Mouse (Mus musculus): ENCODE results near the gene Btg1-ps2. TPM values are rescaled to one million over a fixed set of nuclear protein-coding genes. Genes with fewer than 3 reads are reported as not detected.
"Not testable (repeated sequence)": the region's sequence is repeated elsewhere in the genome, so short reads cannot be mapped to it uniquely, and the experiment has no call there.

Btg1-ps2 gene
- not detected in 2 replicates for polyA plus RNA-seq (2015; fragmentation: Nextera tagmentation; extraction: Ambion mirVana)

- not testable (repeated sequence) for ATAC-seq (ENCODE audit: borderline replicate concordance, extremely low read depth, low FRiP score, low TSS enrichment); H3K4me1 ChIP-seq; H3K27me3 ChIP-seq; H3K9ac ChIP-seq; H3K36me3 ChIP-seq; H3K27ac ChIP-seq; H3K4me3 ChIP-seq; H3K9me3 ChIP-seq; H3K4me2 ChIP-seq
These were observed at the start of gene Btg1-ps2 for GRCm38 (mm10) chrX:38043014-38043413. TSS of gene Btg1-ps2 (minus strand) at chrX:38043114.

GRCm38 (mm10) chrX:38085041-38085440, 42.1 kb upstream of the Btg1-ps2 start, which contains the start of gene Rhox11:
TSS of gene Rhox11 (minus strand) at chrX:38085141.
- no peaks in the 10 kb centered on the region for H3K36me3 ChIP-seq
- WGBS = 84% methylated on average over 9 of the region's 9 CpGs
- H3K4me3 ChIP-seq = no peak within 1 kb of the TSS
- H3K9ac ChIP-seq = no peak within 1 kb of the TSS
- no peak for ATAC-seq (ENCODE audit: borderline replicate concordance, extremely low read depth, low FRiP score, low TSS enrichment)
- no peaks in the 10 kb centered on the region for H3K27me3 ChIP-seq
- H3K4me2 ChIP-seq = no peak within 1 kb of the TSS
- H3K4me1 ChIP-seq = no peaks in the 10 kb centered on the region
- H3K27ac ChIP-seq = no peak within 1 kb of the TSS
- H3K9me3 ChIP-seq = no peaks in the 10 kb centered on the region

- no peaks in the 10 kb centered on the region for H3K27me3 ChIP-seq
- no peaks in the 10 kb centered on the region for H3K36me3 ChIP-seq
- H3K4me1 ChIP-seq = no peaks in the 10 kb centered on the region
- no peak for ATAC-seq (ENCODE audit: borderline replicate concordance, extremely low read depth, low FRiP score, low TSS enrichment)
- no peak overlapping the region for H3K4me2 ChIP-seq
- H3K27ac ChIP-seq = no peak overlapping the region
- no peak overlapping the region for H3K4me3 ChIP-seq
- H3K9me3 ChIP-seq = no peaks in the 10 kb centered on the region
- H3K9ac ChIP-seq = no peak overlapping the region
- WGBS = 17% methylated on average over 12 of the region's 12 CpGs
These were observed 41.3 kb upstream of the Btg1-ps2 start for GRCm38 (mm10) chrX:38084226-38084625.

GRCm38 (mm10) chrX:38066175-38066574, 23.3 kb upstream of the Btg1-ps2 start, which contains the start of gene Rhox10:
TSS of gene Rhox10 (plus strand) at chrX:38066475.
- Histone ChIP-seq H3K4me2 (no peak within 1 kb of the TSS), H3K9me3 (no peaks in the 10 kb centered on the region), H3K4me1 (no peaks in the 10 kb centered on the region), H3K9ac (no peak within 1 kb of the TSS), H3K4me3 (no peak within 1 kb of the TSS), H3K27me3 (no peaks in the 10 kb centered on the region), H3K27ac (no peak within 1 kb of the TSS), H3K36me3 (no peaks in the 10 kb centered on the region)
- 84% methylated on average over 11 of the region's 11 CpGs for WGBS
- ATAC-seq (ENCODE audit: borderline replicate concordance, extremely low read depth, low FRiP score, low TSS enrichment) = no peak

- H3K9me3 ChIP-seq = no peaks in the 10 kb centered on the region
- no peak overlapping the region for H3K9ac ChIP-seq
- no peaks in the 10 kb centered on the region for H3K36me3 ChIP-seq
- H3K4me1 ChIP-seq = no peaks in the 10 kb centered on the region
- H3K4me2 ChIP-seq = no peak overlapping the region
- H3K4me3 ChIP-seq = no peak overlapping the region
- no peaks in the 10 kb centered on the region for H3K27me3 ChIP-seq
- ATAC-seq (ENCODE audit: borderline replicate concordance, extremely low read depth, low FRiP score, low TSS enrichment) = no peak
- WGBS = 0% methylated on average over 1 of the region's 1 CpGs
- H3K27ac ChIP-seq = no peak overlapping the region
These were observed 18.6 kb upstream of the Btg1-ps2 start for GRCm38 (mm10) chrX:38061544-38061943.

- no peaks in the 10 kb centered on the region for H3K36me3 ChIP-seq
- no peak overlapping the region for H3K4me3 ChIP-seq
- no peaks in the 10 kb centered on the region for H3K9me3 ChIP-seq
- ATAC-seq (ENCODE audit: borderline replicate concordance, extremely low read depth, low FRiP score, low TSS enrichment) = no peak
- no peak overlapping the region for H3K27ac ChIP-seq
- no peaks in the 10 kb centered on the region for H3K27me3 ChIP-seq
- H3K4me1 ChIP-seq = no peaks in the 10 kb centered on the region
- no peak overlapping the region for H3K9ac ChIP-seq
- 87% methylated on average over 5 of the region's 5 CpGs for WGBS
- H3K4me2 ChIP-seq = no peak overlapping the region
These were observed 3.2 kb downstream of the Btg1-ps2 start for GRCm38 (mm10) chrX:38039666-38040065.

- Histone ChIP-seq H3K27ac (no peak overlapping the region), H3K4me3 (no peak overlapping the region), H3K27me3 (no peaks in the 10 kb centered on the region), H3K4me1 (no peaks in the 10 kb centered on the region), H3K36me3 (no peaks in the 10 kb centered on the region), H3K4me2 (no peak overlapping the region), H3K9me3 (no peaks in the 10 kb centered on the region), H3K9ac (no peak overlapping the region)
- WGBS = 63% methylated on average over 2 of the region's 2 CpGs
- ATAC-seq (ENCODE audit: borderline replicate concordance, extremely low read depth, low FRiP score, low TSS enrichment) = no peak
These were observed 9.1 kb downstream of the Btg1-ps2 start for GRCm38 (mm10) chrX:38033841-38034240.

- H3K9me3 ChIP-seq; H3K9ac ChIP-seq; H3K27ac ChIP-seq; H3K36me3 ChIP-seq; H3K4me3 ChIP-seq; ATAC-seq (ENCODE audit: borderline replicate concordance, extremely low read depth, low FRiP score, low TSS enrichment); H3K4me2 ChIP-seq; H3K27me3 ChIP-seq; H3K4me1 ChIP-seq: not testable (repeated sequence)
These were observed 24.3 kb downstream of the Btg1-ps2 start, which contains the start of gene Btg1-ps1 for GRCm38 (mm10) chrX:38018597-38018996. TSS of gene Btg1-ps1 (minus strand) at chrX:38018815.

GRCm38 (mm10) chrX:38008756-38009155, 34.2 kb downstream of the Btg1-ps2 start:
- no peak overlapping the region for H3K4me2 ChIP-seq
- no peak overlapping the region for H3K4me3 ChIP-seq
- no peak overlapping the region for H3K27ac ChIP-seq
- no peaks in the 10 kb centered on the region for H3K9me3 ChIP-seq
- no peaks in the 10 kb centered on the region for H3K27me3 ChIP-seq
- no peak overlapping the region for H3K9ac ChIP-seq
- no peaks in the 10 kb centered on the region for H3K4me1 ChIP-seq
- 39% methylated on average over 2 of the region's 2 CpGs for WGBS
- no peak for ATAC-seq (ENCODE audit: borderline replicate concordance, extremely low read depth, low FRiP score, low TSS enrichment)
- H3K36me3 ChIP-seq = no peaks in the 10 kb centered on the region

Other genes with a start within 250 kb of the Btg1-ps2 start
- gene Rhox5, start 238.3 kb downstream of the Btg1-ps2 start, polyA plus RNA-seq (2015; fragmentation: Nextera tagmentation; extraction: Ambion mirVana) = 3.2 and 3.5 TPM in 2 replicates
- not detected in 2 replicates for gene Rhox6, start 216.2 kb downstream of the Btg1-ps2 start, polyA plus RNA-seq (2015; fragmentation: Nextera tagmentation; extraction: Ambion mirVana)
- gene Rhox7a, start 211.4 kb downstream of the Btg1-ps2 start, polyA plus RNA-seq (2015; fragmentation: Nextera tagmentation; extraction: Ambion mirVana) = not detected in 2 replicates
- gene Rhox8, start 164.2 kb downstream of the Btg1-ps2 start, polyA plus RNA-seq (2015; fragmentation: Nextera tagmentation; extraction: Ambion mirVana) = not detected in 2 replicates
- not detected in 2 replicates for gene Rhox7b, start 145.9 kb downstream of the Btg1-ps2 start, polyA plus RNA-seq (2015; fragmentation: Nextera tagmentation; extraction: Ambion mirVana)
- not detected in 2 replicates for gene Rhox9, start 141.3 kb downstream of the Btg1-ps2 start, polyA plus RNA-seq (2015; fragmentation: Nextera tagmentation; extraction: Ambion mirVana)
- gene Btg1-ps1, start 24.3 kb downstream of the Btg1-ps2 start, polyA plus RNA-seq (2015; fragmentation: Nextera tagmentation; extraction: Ambion mirVana) = not detected in 2 replicates
- not detected in 2 replicates for gene Rhox10, start 23.4 kb upstream of the Btg1-ps2 start, polyA plus RNA-seq (2015; fragmentation: Nextera tagmentation; extraction: Ambion mirVana)
- not detected in 2 replicates for gene Rhox11, start 42.0 kb upstream of the Btg1-ps2 start, polyA plus RNA-seq (2015; fragmentation: Nextera tagmentation; extraction: Ambion mirVana)
- gene Rhox12, start 67.8 kb upstream of the Btg1-ps2 start, polyA plus RNA-seq (2015; fragmentation: Nextera tagmentation; extraction: Ambion mirVana) = not detected in 2 replicates
- not detected in 2 replicates for gene Rhox13, start 78.1 kb upstream of the Btg1-ps2 start, polyA plus RNA-seq (2015; fragmentation: Nextera tagmentation; extraction: Ambion mirVana)
- gene Zbtb33, start 146.7 kb upstream of the Btg1-ps2 start, polyA plus RNA-seq (2015; fragmentation: Nextera tagmentation; extraction: Ambion mirVana) = 3.7 and 3.9 TPM in 2 replicates
- 19.5 and 20.8 TPM in 2 replicates for gene Tmem255a, start 209.3 kb upstream of the Btg1-ps2 start, polyA plus RNA-seq (2015; fragmentation: Nextera tagmentation; extraction: Ambion mirVana)